Mouse (Mus musculus) heart, embryonic 14.5 days (tissue): ENCODE data around the gene Swap70. TPM values are rescaled to one million over a fixed set of nuclear protein-coding genes. Genes with fewer than 3 reads are reported as not detected.

Experiments
- ATAC-seq: fragments of 200-750 bp; cut with Nextera tagmentation; 2 replicates; pipeline ENCODE4 v1.8.0; 2017; ENCODE audit warnings: low read depth, moderate TSS enrichment; ENCODE audit not compliant: insufficient number of reproducible peaks, insufficient read depth, low FRiP score
- H3K27ac ChIP-seq, 2 experiments: fragments of 200-500 bp in 1 of 2; fragments of 300-500 bp in 1 of 2; sonication (generic) in 1 of 2; replicated peaks in 1 of 2; 2 replicates each; pipeline ENCODE4 v1.5.1; 2012 to 2014; ENCODE audit warnings: low read depth in 2 of 2, low read length in 2 of 2, control low read depth in 1 of 2, mild to moderate bottlenecking in 1 of 2, mixed read lengths in 1 of 2; ENCODE audit not compliant: control insufficient read depth in 1 of 2, insufficient read depth in 1 of 2
- H3K27me3 ChIP-seq: fragments of 300-500 bp; sonication (generic); 2 replicates; pipeline ENCODE4 v1.6.1; 2014; ENCODE audit warnings: mild to moderate bottlenecking, low read length, control low read depth; ENCODE audit not compliant: control insufficient read depth, insufficient read depth
- H3K36me3 ChIP-seq: fragments of 300-500 bp; sonication (generic); 2 replicates; pipeline ENCODE4 v1.6.1; 2014; ENCODE audit warnings: mild to moderate bottlenecking, control low read depth, low read length, mixed read lengths; ENCODE audit not compliant: control insufficient read depth, insufficient read depth
- H3K4me1 ChIP-seq, 2 experiments: fragments of 200-500 bp in 1 of 2; fragments of 300-500 bp in 1 of 2; sonication (generic) in 1 of 2; 2 replicates each; pipeline ENCODE4 v1.6.1; 2012 to 2014; ENCODE audit warnings: low read length in 2 of 2, control low read depth in 1 of 2, mixed read lengths in 1 of 2; ENCODE audit not compliant: control insufficient read depth in 2 of 2, insufficient read depth in 2 of 2
- H3K4me2 ChIP-seq: fragments of 300-500 bp; sonication (generic); 2 replicates; pipeline ENCODE4 v1.6.1; 2014; ENCODE audit warnings: mild to moderate bottlenecking, low read length
- H3K4me3 ChIP-seq, 2 experiments: fragments of 200-500 bp in 1 of 2; fragments of 300-500 bp in 1 of 2; sonication (generic) in 1 of 2; 2 replicates each; pipeline ENCODE4 v1.5.1; 2012 to 2014; ENCODE audit warnings: low read length in 2 of 2, mild to moderate bottlenecking in 2 of 2, control low read depth in 1 of 2, low read depth in 1 of 2, moderate library complexity in 1 of 2; ENCODE audit not compliant: control insufficient read depth in 1 of 2, insufficient read depth in 1 of 2
- H3K9ac ChIP-seq: fragments of 300-500 bp; sonication (generic); 2 replicates; pipeline ENCODE4 v1.6.1; 2014; ENCODE audit warnings: mild to moderate bottlenecking, low read length
- H3K9me3 ChIP-seq: fragments of 300-500 bp; sonication (generic); 2 replicates; pipeline ENCODE4 v1.6.1; 2016; ENCODE audit warnings: low read length, control low read depth; ENCODE audit not compliant: control insufficient read depth
- WGBS: fragments of 180-500 bp; shearing (Covaris S2); extraction: QIAGEN DNeasy Blood & Tissue Kit; methylation state at CpG from one replicate; pipeline ENCODE4 v1.1.7; 2014; 5-methylcytosine and 5-hydroxymethylcytosine counted together
- polyA plus RNA-seq: library from polyadenylated mRNA; unstranded; fragments of >200 nt; fragmentation: Nextera tagmentation; extraction: Ambion mirVana; gene quantifications from 2 replicates; pipeline ENCODE4 v1.2.1, GENCODE M21; 2014

Gene Swap70
- polyA plus RNA-seq, 1 experiment from 2014 or later: 19.0 TPM

DNA sequence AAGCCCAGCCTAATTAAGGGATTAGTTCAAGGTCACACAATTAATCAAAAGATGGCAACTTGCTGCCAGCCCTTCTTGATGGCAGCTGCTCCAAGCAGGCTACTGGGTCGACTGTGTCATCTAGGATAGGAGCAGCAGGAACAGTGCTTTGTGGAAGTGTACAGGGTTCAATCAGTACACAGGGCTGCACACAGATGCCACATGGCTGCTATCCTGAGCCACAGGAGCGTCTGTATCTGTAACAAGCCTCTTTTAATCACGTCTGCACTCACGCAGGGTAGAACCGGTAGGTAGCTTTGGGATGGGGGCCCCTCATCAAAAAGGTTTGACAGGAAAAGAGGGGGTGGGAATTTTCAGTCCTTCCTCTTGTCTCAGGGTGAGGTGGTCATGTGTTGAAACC, 84.8 kb downstream of the Swap70 start:
- Histone ChIP-seq H3K36me3 (peaks cover 49% of the 10 kb centered on the region), H3K9ac (no peak overlapping the region), H3K27me3 (no peaks in the 10 kb centered on the region), H3K4me2 (no peak overlapping the region), H3K4me3 (no peak overlapping the region), H3K9me3 (no peaks in the 10 kb centered on the region), H3K4me1 (no peaks in the 10 kb centered on the region), H3K27ac (no peak overlapping the region)
- 53% methylated on average over 5 of the region's 5 CpGs for WGBS
- ATAC-seq: no peak

DNA sequence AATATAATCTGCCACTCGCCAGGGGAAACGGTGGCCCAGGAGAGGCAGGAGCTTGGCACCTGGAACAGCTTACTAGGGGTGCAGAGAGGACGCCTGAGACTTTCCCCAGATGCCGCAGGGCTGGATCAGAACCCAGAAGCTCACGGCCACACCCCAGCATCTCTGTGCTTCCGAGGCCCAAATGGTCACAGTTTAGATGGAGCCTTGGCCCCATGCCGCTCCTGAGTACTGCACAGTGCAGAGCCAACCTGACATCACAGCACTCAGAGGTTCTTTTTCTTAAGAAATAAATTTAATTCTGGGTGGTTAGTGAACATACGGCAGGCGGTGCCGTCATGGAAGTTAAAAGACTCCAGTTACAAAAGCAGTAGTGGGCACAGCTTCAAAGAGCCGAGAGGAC, 86.2 kb downstream of the Swap70 start:
- 90% methylated on average over 11 of the region's 11 CpGs for WGBS
- Histone ChIP-seq H3K36me3 (peaks cover 63% of the 10 kb centered on the region), H3K4me1 (no peaks in the 10 kb centered on the region), H3K4me3 (no peak overlapping the region), H3K4me2 (no peak overlapping the region), H3K27ac (no peak overlapping the region), H3K27me3 (no peaks in the 10 kb centered on the region), H3K9ac (no peak overlapping the region), H3K9me3 (no peaks in the 10 kb centered on the region)
- no peak for ATAC-seq

DNA sequence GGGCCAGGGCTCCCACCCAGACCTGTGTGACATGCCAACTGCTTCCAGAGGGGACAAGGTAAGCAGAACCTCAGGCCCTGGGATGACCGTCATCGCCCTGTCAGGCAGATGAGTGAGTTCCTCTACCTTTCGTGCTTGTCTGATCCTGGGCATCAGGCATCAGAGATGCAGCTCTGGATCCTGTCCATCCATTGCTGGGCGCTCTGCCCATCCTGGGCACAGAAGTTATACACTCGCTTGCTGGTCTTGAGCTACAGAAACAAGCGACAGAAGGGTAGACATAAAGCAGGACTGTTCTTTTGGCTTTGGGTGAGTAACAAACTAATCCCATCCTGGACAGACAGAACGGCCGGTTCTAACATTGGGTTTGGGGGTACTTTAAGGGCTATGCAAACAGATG, 87.7 kb downstream of the Swap70 start:
- Histone ChIP-seq H3K36me3 (peaks cover 78% of the 10 kb centered on the region), H3K4me1 (no peaks in the 10 kb centered on the region), H3K9ac (no peak overlapping the region), H3K27ac (no peak overlapping the region), H3K9me3 (no peaks in the 10 kb centered on the region), H3K4me3 (no peak overlapping the region), H3K27me3 (no peaks in the 10 kb centered on the region), H3K4me2 (no peak overlapping the region)
- no peak for ATAC-seq
- 94% methylated on average over 8 of the region's 8 CpGs for whole genome bisulfite sequencing

DNA sequence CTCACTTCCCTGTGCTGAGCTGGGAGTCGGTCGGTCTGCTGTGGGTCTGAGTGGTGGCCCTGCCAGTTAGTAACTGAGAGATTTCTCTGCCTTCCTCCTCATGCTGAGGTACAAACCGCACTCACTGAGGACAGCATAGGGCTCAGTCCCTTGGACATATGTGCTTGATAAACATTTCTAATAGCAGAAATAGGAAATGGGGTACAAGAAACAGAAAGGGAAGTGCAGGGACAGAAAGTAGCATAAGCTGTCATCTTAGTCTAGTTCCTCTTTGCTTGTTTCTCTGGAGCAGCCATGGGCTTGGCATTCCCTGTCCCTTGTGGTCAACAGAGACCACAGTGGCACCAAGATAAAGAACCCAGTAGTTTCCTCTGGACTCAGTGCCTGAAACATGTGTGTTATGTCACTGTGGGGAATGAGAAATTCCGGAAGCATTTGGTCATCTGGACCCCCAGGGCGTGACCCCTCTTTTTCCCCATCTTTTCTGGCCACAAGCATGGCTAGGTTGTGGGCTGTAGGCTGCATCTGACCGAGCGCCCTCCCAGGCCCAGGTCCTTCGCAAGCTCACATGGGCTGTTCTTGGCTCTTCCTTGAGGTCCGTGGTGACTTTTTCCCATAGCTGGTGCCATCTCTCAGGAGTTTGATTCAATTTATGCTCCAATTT, 92.0 kb downstream of the Swap70 start:
- Histone ChIP-seq H3K9me3 (peaks cover 7% of the 10 kb centered on the region; the same call in 1 of the 2 replicates), H3K4me1 (no peaks in the 10 kb centered on the region), H3K4me3 (no peak overlapping the region), H3K27me3 (no peaks in the 10 kb centered on the region), H3K36me3 (peaks cover 92% of the 10 kb centered on the region), H3K9ac (no peak overlapping the region), H3K27ac (no peak overlapping the region), H3K4me2 (no peak overlapping the region)
- ATAC-seq: no peak
- WGBS: 90% methylated on average over 9 of the region's 9 CpGs

DNA sequence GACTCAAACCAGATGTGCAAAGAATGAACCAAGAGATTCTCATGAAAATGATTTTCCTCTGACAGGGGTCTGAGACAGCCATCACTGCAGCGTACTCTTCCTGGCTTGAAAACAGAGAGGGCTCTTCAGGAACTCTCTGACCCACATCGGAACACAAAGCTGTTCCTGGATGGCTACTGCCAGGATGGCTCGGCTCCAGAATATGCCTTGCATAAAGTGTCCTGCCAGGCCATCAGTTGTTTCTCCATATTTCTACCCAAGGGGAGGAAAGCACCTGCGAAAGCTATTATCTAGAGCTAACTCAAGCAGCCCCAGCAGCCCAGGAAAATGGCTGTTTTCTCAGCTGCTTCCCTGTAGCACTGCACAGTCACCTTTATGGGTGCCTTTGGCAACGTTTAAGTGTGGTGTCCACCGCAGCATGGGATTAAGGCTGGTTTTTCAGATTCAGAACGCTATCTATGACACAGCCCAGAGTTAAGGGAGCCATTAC, 92.9 kb downstream of the Swap70 start:
- ATAC-seq: no peak
- Histone ChIP-seq H3K9ac (no peak overlapping the region), H3K36me3 (peaks cover 83% of the 10 kb centered on the region), H3K27ac (no peak overlapping the region), H3K4me2 (no peak overlapping the region), H3K27me3 (no peaks in the 10 kb centered on the region), H3K4me1 (peaks cover 0 to 4% of the 10 kb centered on the region in 2 experiments; a peak in 1 of 4 replicates), H3K9me3 (peaks cover 7% of the 10 kb centered on the region; the same call in 1 of the 2 replicates), H3K4me3 (no peak overlapping the region)
- WGBS: 93% methylated on average over 7 of the region's 7 CpGs

DNA sequence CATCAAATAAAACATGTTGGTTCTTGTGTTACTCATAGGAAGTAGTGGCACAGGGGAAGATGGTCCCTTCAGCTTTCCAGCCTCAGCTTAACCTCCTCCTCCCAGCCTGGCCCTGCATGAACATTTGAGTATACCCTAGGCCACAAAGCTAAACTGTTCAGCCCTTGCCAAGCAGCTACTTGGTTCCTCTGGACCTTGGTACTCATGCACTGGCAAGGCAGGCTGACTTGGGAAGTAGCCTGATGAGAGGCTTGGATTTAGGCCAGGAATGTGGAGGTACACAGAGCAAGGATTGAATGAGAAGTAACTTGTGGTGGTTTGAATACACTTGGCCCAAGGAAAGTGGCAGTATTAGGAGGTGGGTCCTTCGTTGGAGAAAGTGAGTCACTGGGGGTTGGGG, 93.8 kb downstream of the Swap70 start:
- WGBS: 94% methylated on average over 1 of the region's 1 CpGs

DNA sequence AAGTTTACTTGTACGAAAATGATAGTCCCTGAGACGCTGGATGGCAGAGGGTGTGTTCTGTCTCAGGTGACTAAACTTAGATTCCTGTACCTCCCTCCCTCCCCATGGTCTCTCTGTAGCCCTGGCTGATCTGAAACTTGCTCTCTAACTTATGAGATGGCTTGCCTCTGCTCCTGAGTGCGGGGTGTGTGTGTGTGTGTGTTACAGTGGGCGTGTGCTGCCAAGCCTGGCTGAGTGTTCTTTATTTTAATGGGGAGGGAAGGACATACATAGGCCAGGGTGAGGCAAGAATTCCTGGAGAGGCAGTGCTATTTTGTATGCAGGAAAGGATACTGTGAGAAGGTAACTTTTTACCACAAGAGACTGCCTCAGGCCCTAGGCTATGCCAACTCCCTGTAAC, 95.9 kb downstream of the Swap70 start:
- Histone ChIP-seq H3K27ac (no peak overlapping the region), H3K27me3 (no peaks in the 10 kb centered on the region), H3K4me2 (no peak overlapping the region), H3K9ac (no peak overlapping the region), H3K9me3 (peaks cover 7% of the 10 kb centered on the region; the same call in 1 of the 2 replicates), H3K4me1 (peaks cover 4 to 7% of the 10 kb centered on the region in 2 experiments; a peak in 3 of 4 replicates), H3K36me3 (peaks cover 77% of the 10 kb centered on the region), H3K4me3 (no peak overlapping the region)
- no peak for ATAC-seq
- 95% methylated on average over 4 of the region's 4 CpGs for WGBS

More for the DNA sequence above, 93.8 kb downstream of the Swap70 start:
- no peak for ATAC-seq
- peaks cover 79% of the 10 kb centered on the region for H3K36me3 ChIP-seq
- H3K27me3 ChIP-seq: no peaks in the 10 kb centered on the region
- no peak overlapping the region for H3K9ac ChIP-seq
- H3K4me1 ChIP-seq: peaks cover 4 to 7% of the 10 kb centered on the region in 2 experiments; a peak in 3 of 4 replicates
- H3K4me3 ChIP-seq: no peak overlapping the region
- H3K4me2 ChIP-seq: no peak overlapping the region
- H3K27ac ChIP-seq: no peak overlapping the region
- H3K9me3 ChIP-seq: peaks cover 7% of the 10 kb centered on the region; the same call in 1 of the 2 replicates
